Mouse (Mus musculus): ENCODE results near the gene D13Ertd608e. TPM values are rescaled to one million over a fixed set of nuclear protein-coding genes. Genes with fewer than 3 reads are reported as not detected.
"Not testable (repeated sequence)": the region's sequence is repeated elsewhere in the genome, so short reads cannot be mapped to it uniquely, and the experiment has no call there.

D13Ertd608e gene
- polyA plus RNA-seq, 1 experiment: not detected

DNA sequence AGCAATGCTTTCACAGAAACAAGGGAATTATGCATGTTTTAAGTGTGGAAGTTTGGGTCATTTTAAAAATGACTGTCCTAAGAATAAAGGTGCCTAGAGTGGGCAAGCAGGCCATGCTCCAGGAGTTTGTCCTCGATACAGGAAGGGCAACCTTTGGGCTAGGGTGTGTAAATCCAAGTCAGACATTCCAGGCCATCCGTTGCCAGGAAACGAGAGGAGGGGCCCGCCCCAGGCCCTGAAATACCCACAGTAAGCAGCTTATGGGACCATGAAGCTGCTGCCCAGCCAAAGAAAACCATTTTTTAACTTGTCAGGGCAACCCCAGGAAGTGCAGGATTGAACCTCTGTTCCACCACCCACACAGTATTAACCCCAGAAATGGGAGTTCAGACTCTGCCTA lies 51.1 kb downstream of the D13Ertd608e start:
- H3K4me1 ChIP-seq (ENCODE audit: control insufficient read depth, insufficient read depth, low read length); H3K4me3 ChIP-seq (ENCODE audit: control insufficient read depth, low read depth, low read length); H3K27ac ChIP-seq (ENCODE audit: control insufficient read depth, insufficient read depth, low read depth, low read length); H3K27me3 ChIP-seq (ENCODE audit: control insufficient read depth, insufficient read depth, low read length); H3K36me3 ChIP-seq (ENCODE audit: control insufficient read depth, insufficient read depth, low read length): not testable (repeated sequence)

DNA sequence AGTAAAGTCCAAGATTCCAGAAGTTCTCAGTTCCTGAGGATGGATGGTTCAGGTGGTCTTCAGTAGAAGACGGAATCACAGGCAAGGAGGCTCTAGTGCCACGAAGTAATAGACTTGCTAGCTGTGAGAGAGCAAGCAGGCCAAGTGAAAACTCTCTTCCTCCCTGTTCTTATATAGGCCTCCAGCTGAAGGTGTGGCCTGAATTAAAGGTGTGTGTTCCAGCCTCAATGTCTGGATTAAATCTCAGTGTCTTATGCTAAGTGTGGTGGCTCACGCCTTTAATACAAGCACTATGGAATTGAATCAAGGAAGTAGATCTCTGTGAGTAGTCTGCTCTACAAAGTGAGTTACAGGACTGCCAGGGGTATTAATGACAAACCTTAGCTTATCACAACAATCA lies 58.9 kb downstream of the D13Ertd608e start, which contains the start of gene Tcstv1:
Gene Tcstv1 (minus strand): TSS at position 101 of the 400 bp plus-strand sequence.
- not testable (repeated sequence) for H3K27ac ChIP-seq (ENCODE audit: control insufficient read depth, insufficient read depth, low read depth, low read length); H3K36me3 ChIP-seq (ENCODE audit: control insufficient read depth, insufficient read depth, low read length); H3K4me1 ChIP-seq (ENCODE audit: control insufficient read depth, insufficient read depth, low read length); H3K27me3 ChIP-seq (ENCODE audit: control insufficient read depth, insufficient read depth, low read length); H3K4me3 ChIP-seq (ENCODE audit: control insufficient read depth, low read depth, low read length)

Other genes starting within 250 kb of the D13Ertd608e start
- gene Ccl28, start 212.2 kb upstream of the D13Ertd608e start, polyA plus RNA-seq (2012; rRNA removed): 2.3 and 3.7 TPM in 2 replicates
- gene Hmgcs1, start 145.6 kb upstream of the D13Ertd608e start, polyA plus RNA-seq (2012; rRNA removed): 24.1 and 27.6 TPM in 2 replicates
- gene Nim1k, start 80.1 kb upstream of the D13Ertd608e start, polyA plus RNA-seq (2012; rRNA removed): 1.8 and 2.2 TPM in 2 replicates
- gene Zfp131, start 45.1 kb upstream of the D13Ertd608e start, polyA plus RNA-seq (2012; rRNA removed): 8.0 and 11.4 TPM in 2 replicates
- gene AF067063, start 5.8 kb upstream of the D13Ertd608e start, polyA plus RNA-seq (2012; rRNA removed): 0.28 TPM in 1 of 2 replicates, not detected in the other
- not detected in 2 replicates for gene Tcstv1, start 58.8 kb downstream of the D13Ertd608e start, polyA plus RNA-seq (2012; rRNA removed)
- not detected in 2 replicates for gene Gm21761, start 93.3 kb downstream of the D13Ertd608e start, polyA plus RNA-seq (2012; rRNA removed)
- gene B020031M17Rik, start 114.8 kb downstream of the D13Ertd608e start, polyA plus RNA-seq (2012; rRNA removed): not detected in 2 replicates
- not detected in 2 replicates for gene Gm36079, start 191.0 kb downstream of the D13Ertd608e start, polyA plus RNA-seq (2012; rRNA removed)
- 0.04 and 0.13 TPM in 2 replicates for gene Gm21188, start 216.2 kb downstream of the D13Ertd608e start, polyA plus RNA-seq (2012; rRNA removed)